Mouse (Mus musculus) E14TG2a.4 (cell line): Measurements from ENCODE around the gene Phb.

Experiments
- CTCF ChIP-seq: conservative IDR thresholded peaks from 2 replicates; pipeline ENCODE4 v1.5.1; 2014; ENCODE audit warnings: low read length
- NANOG ChIP-seq: IDR thresholded peaks from 2 replicates; pipeline ENCODE4 v1.6.1; 2014; ENCODE audit warnings: borderline replicate concordance, low read length, mixed read lengths

DNA sequence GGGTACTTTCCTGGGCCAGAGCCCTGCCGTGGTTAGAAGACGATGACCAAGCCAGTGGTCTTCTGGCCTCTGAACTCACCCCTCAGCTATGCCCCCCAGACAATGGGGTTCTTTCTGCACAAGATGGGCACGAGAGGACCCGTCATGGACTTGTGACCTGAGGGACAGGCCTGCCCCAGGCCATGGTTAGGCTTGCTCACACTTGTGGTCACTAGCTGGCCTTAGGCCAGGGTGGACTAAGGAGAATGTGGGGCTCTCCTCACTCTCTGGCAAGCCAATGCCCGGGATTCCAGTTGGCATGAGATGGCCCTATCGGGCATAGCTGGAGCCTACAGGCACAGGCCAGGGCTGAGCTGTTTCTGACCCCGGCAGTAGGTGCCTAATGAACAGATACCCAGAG, 22.4 kb upstream of the Phb start:
- TF ChIP-seq CTCF = no peak
- TF ChIP-seq NANOG = no peak
